Mouse (Mus musculus): Measurements from ENCODE around the gene Zbtb5.

GRCm38 (mm10) chr4:45034693-45035628 is 22.7 kb upstream of the Zbtb5 start:
- no peak for TF ChIP-seq CTCF (IDR thresholded peaks at IDR 0.05; ENCODE audit: borderline replicate concordance, extremely low read depth, insufficient read depth, insufficient read length)
- TF ChIP-seq POLR2A (IDR thresholded peaks at IDR 0.05; ENCODE audit: borderline replicate concordance, extremely low read depth, insufficient read depth, insufficient read length, poor library complexity, severe bottlenecking): no peak

Measured in brain, embryonic 14.5 days (tissue).